Mouse (Mus musculus): Measurements from ENCODE around the gene Crygn. TPM values are rescaled to one million over a fixed set of nuclear protein-coding genes. Genes with fewer than 3 reads are reported as not detected.

The Crygn gene
- total RNA-seq (2021): 1 to 10 TPM in 1 of 2 experiments, not detected in 1; 2.0 TPM
- long read RNA-seq, experiment 1: 0 reads
- long read RNA-seq, experiment 2: 0 reads

DNA sequence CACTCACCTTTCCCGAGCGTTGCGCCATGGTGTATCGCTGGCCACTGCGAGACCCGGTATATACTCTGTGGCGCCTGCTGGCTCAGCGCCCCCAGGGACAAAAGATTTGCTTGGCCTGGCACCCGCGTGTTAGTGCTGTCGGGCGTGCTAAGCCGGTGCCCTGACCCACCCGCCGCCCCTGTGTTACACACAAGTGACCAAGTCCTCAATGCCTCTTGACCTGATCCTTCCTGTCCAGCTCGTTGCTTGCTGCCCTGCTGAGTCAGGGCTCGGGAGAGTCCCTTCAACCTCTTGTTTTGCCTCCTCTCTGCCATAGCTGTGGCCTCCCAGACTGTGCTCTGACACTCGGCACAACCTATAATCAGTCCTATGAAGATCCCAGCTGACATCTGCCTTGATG, at the start of gene Crygn:
Gene Crygn (minus strand): TSS at position 193 of the 400 bp plus-strand sequence.
- intact Hi-C loops (cut with DNase I): no loop called here
- no peak within 1 kb of the TSS for H3K27ac ChIP-seq
- DNase-seq (ENCODE audit: extremely low spot score in 1 of 2, low spot score in 2 of 2): no peak
- H3K4me3 ChIP-seq: no peak within 1 kb of the TSS
- no peak for TF ChIP-seq CTCF (IDR thresholded peaks at IDR 0.05)

DNA sequence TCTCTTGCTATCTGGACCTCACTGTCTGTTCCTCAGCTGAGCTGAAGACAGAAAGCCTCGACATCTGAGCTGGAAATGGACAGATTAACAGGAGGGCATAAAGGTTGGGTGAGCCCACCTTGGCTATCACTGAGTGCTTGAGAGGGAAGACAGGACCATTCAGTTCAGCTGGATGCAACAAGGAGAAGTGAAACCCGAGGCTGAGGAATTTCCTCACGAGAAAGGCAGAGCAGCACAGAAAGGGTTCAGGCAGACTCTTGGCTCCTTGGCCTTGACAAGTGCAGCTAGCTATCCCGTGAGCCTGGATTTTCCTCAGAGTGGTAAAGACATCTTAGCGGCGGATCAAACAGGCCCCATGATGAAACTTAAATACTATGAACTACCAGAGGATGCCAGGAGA, 47.4 kb upstream of the Crygn start:
- intact Hi-C loops (cut with DNase I): no loop called here
- TF ChIP-seq CTCF (IDR thresholded peaks at IDR 0.05): no peak
- DNase-seq (ENCODE audit: extremely low spot score in 1 of 2, low spot score in 2 of 2): no peak
- Histone ChIP-seq H3K27ac (no peak overlapping the region), H3K4me3 (no peak overlapping the region)

DNA sequence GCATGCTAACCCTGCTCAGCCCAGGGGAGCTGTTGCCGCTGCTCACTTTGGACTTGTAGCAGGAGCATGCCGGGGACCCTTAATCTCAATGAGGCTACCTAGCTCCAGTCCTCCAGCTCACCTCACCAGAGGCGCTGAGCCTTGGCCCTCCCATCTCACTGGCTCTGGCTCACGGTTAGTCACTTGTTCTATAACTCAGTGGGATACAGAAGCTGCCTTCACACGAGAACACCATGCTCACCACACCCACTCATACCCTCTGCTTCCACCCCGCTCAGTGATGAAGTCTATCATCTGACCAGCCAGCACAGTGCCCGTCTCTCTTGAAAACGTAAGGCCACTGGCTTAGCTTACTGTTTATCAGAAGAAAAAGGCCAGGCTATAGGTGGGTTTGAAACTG, 46.9 kb upstream of the Crygn start:
- no peak for DNase-seq (ENCODE audit: extremely low spot score in 1 of 2, low spot score in 2 of 2)
- Histone ChIP-seq H3K4me3 (no peak overlapping the region), H3K27ac (no peak overlapping the region)
- intact Hi-C loops (cut with DNase I): no loop called here
- TF ChIP-seq CTCF (IDR thresholded peaks at IDR 0.05): no peak

DNA sequence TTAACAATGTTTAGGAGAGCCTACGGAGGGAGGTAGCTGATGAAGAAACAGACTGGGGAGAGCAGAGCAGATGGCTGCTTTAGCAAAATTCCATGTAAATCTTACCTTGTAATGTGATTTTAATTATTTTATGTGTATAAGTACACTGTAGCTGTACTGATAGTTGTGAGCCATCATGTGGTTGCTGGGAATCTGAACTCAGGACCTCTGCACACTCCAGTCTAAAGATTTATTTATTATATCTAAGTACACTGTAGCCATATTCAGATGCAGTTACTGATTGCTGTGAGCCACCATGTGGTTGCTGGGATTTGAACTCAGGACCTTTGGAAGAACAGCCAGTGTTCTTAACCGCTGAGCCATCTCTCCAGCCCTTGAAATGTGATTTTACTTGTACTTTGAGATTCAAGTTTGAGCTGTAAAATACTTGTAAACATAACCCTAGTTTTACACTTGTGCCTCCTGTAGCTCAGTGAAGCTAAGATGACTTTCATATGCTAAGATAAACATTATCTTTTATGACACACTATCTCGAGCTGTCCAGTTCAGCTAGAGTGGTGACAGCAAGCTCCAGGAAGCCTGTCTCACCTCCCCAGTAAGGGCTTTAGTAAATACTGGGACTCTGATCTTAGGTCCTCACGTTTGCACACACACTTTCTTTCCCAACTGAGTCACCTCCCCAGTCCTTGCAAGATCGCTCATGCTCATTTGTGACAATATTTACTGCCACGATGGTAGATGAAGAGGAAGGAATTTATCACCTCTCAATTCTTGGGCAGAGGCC, 44.2 kb upstream of the Crygn start:
- Histone ChIP-seq H3K27ac (no peak overlapping the region), H3K4me3 (no peak overlapping the region)
- DNase-seq (ENCODE audit: extremely low spot score in 1 of 2, low spot score in 2 of 2): no peak
- intact Hi-C loops (cut with DNase I): no loop called here
- TF ChIP-seq CTCF (IDR thresholded peaks at IDR 0.05): no peak

DNA sequence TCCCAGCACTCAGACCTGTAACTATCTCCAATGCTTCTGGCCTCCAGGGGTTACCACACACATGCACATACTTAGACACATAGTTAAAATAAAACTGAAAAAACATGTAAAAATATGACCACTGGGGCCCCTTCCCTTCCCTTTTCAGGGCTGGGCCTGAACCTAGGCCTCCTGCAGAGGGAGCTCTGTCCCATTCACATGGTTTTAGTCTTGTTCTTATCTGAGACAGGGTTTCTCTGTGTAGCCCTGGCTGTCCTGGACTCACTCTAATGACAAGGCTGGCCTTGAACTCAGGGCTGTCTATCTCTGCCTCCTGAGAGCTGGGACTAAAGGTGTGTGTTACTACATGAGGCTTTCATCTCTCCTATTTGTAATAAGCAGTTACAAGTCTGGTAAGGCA, 42.6 kb upstream of the Crygn start:
- Histone ChIP-seq H3K27ac (no peak overlapping the region), H3K4me3 (no peak overlapping the region)
- TF ChIP-seq CTCF (IDR thresholded peaks at IDR 0.05): peak; percentile 57
- intact Hi-C loops (cut with DNase I): no loop called here
- DNase-seq (ENCODE audit: extremely low spot score in 1 of 2, low spot score in 2 of 2): no peak

DNA sequence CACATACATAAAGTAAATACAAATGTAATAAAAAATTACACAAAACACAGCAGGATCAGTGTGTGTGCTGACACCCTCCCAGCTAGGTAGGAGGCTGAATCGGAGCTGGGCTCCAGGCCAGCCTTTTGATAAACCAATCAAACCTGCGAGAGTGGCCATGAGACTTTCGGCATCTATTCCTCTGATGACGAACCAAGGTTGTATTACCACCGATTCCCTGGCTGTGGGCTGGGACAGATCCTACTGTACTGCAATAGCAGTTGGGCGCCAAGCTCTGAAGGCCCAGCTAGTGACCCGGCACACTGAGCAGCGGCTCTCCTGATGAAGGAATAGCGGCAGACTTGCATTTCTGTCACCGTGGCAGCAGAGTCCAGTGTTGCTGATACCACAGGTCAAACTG, 40.8 kb upstream of the Crygn start:
- no peak for TF ChIP-seq CTCF (IDR thresholded peaks at IDR 0.05)
- H3K27ac ChIP-seq: no peak overlapping the region
- H3K4me3 ChIP-seq: no peak overlapping the region
- no peak for DNase-seq (ENCODE audit: extremely low spot score in 1 of 2, low spot score in 2 of 2)
- intact Hi-C loops (cut with DNase I): no loop called here

DNA sequence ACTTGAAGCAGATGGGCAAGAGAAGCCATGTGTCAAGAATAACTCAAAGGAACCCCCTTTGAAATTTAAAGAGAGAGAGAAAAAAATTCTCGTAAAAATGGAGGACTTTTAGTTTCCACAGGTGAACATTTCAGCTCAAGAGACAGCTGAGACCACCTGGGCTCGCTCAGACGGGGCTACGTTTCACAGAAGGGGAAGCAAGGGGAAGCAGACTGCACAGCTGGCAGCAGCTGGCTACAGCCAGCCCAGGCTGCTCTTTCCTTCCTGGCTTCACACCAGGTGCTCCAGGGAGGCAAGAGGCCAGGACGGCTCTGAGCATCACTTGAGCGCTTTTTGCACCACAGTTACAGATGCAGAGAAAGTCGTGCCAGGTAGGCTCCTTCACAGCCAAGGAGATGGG, 40.0 kb upstream of the Crygn start:
- DNase-seq (ENCODE audit: extremely low spot score in 1 of 2, low spot score in 2 of 2): no peak
- intact Hi-C loops (cut with DNase I): no loop called here
- no peak for TF ChIP-seq CTCF (IDR thresholded peaks at IDR 0.05)
- no peak overlapping the region for H3K27ac ChIP-seq
- H3K4me3 ChIP-seq: no peak overlapping the region

DNA sequence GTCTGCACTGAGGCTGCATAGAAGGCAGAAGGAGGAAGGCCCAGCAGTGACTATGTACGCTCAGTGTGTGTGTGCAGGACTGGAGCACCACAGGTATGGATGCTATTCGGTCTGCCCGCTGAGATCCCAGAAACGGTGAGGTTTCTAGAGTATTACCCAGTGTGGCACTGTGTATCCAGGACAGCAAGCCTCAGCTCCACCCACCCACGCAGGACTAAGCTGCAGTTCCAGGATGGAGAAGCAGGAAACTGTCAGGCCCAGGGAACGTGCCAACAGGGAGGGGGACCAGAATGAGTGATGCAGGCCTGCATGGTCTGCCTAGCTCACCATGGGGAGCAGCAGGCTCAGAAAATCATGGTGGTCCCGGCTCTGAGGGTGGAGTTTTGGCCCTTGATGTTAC, 35.2 kb upstream of the Crygn start:
- intact Hi-C loops (cut with DNase I): no loop called here
- Histone ChIP-seq H3K4me3 (no peak overlapping the region), H3K27ac (no peak overlapping the region)
- TF ChIP-seq CTCF (IDR thresholded peaks at IDR 0.05): no peak
- no peak for DNase-seq (ENCODE audit: extremely low spot score in 1 of 2, low spot score in 2 of 2)

DNA sequence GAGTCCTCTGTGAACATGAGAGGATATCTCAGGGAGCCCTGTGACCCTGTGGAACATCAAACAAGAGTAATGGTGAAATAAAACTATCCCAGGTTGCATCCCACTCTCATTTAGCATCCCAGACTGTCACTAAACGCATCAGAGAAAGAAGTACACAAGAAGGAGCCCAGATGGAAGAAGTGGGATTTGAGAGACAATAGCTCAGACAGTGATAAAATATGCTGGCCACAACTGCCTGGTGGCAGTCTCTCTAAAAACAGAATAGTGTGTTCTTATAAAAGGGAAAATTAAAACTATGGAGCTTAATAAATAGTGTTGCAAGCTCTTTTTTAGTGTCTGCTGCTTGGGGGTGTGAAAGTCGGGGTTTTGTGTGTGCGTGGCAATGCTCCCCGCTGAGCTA, 25.1 kb upstream of the Crygn start:
- no peak for TF ChIP-seq CTCF (IDR thresholded peaks at IDR 0.05)
- no peak for DNase-seq (ENCODE audit: extremely low spot score in 1 of 2, low spot score in 2 of 2)
- Histone ChIP-seq H3K4me3 (no peak overlapping the region), H3K27ac (no peak overlapping the region)
- intact Hi-C loops (cut with DNase I): loop anchor here (5.0 kb wide), 1 partner anchor 59 kb away; the partner anchor contains the start of gene Rheb

DNA sequence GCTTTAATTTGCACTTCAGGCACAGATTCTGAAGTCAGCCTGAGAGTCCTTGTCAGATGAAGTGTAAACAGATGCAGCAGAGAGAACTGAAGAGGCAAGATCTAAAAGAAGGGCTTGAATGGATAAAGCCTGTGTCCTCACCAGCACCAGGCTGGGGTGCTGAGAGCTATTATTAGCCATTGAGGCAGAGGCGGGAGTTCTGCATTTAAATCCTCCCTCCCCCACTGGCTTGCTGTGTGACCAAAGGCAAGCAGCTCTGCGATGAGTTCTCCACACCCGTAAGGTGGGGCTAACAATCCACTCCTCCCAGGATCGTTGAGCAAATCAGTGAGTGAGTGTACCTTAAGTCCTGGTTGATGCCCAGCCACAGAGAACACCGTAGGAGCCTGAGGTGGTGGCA, 23.2 kb upstream of the Crygn start:
- intact Hi-C loops (cut with DNase I): loop anchor here (2.0 to 5.0 kb wide), 2 partner anchors 30 to 61 kb away; partner anchors contain the start of gene Rheb
- peak in 1 of 2 experiments; percentile 39 for DNase-seq (ENCODE audit: extremely low spot score in 1 of 2, low spot score in 2 of 2)

DNA sequence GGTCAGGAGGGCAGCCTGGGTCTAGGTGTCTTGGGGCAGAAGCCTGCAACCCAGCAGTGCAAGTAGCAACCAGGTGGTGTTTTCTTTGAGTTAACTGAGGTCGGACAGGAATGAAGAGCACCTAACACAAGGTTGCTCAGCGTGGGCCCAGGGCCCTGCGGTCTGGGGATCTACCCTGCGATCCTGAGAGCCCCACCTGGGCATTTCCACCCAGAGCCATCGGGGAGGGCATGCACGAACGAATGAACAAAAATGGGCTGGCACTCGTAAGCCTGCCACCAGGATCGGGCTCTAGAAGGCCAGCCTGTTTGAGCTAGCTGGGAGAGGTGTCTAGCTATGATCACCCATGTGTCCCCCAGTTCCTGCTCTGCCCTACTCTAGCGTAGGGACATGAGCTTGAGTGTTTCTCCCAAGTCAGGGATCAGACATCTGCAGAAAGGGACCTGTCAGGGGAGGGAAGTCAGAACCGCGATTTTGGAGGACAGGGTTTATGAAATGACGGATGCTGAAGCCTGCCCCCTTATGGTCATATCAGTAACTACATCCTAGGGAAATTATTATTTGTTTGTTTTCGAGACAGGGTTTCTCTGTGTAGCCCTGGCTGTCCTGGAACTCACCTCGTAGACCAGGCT, 22.2 kb upstream of the Crygn start:
- intact Hi-C loops (cut with DNase I): loop anchor here (1.0 to 5.0 kb wide), 3 partner anchors 29 to 106 kb away; partner anchors contain the start of gene Rheb
- H3K27ac ChIP-seq: no peak overlapping the region
- H3K4me3 ChIP-seq: no peak overlapping the region
- no peak for DNase-seq (ENCODE audit: extremely low spot score in 1 of 2, low spot score in 2 of 2)
- TF ChIP-seq CTCF (IDR thresholded peaks at IDR 0.05): peak; percentile 79

More for the DNA sequence above, 23.2 kb upstream of the Crygn start:
- TF ChIP-seq CTCF (IDR thresholded peaks at IDR 0.05): no peak
- H3K27ac ChIP-seq: no peak overlapping the region
- no peak overlapping the region for H3K4me3 ChIP-seq

DNA sequence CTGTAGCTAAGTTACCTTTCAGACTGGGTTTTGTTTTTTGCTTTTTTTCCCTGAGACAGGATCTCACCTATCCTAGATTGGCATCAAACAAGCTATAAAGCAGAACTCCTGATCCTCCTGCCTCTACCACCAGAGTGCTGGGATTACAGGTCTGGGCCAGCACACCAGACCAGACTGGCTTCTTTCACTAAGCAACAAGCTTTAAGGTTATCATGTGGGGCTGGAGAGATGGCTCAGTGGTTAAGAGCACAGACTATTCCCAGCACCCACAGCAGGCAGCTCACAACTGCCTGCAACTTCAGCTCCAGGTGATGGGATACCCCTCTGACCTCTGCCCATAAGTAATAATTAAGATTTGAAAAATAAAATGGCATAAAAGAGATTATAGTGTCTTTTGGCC, 21.5 kb upstream of the Crygn start:
- TF ChIP-seq CTCF (IDR thresholded peaks at IDR 0.05): no peak
- intact Hi-C loops (cut with DNase I): no loop called here
- no peak for DNase-seq (ENCODE audit: extremely low spot score in 1 of 2, low spot score in 2 of 2)
- Histone ChIP-seq H3K27ac (no peak overlapping the region), H3K4me3 (no peak overlapping the region)

DNA sequence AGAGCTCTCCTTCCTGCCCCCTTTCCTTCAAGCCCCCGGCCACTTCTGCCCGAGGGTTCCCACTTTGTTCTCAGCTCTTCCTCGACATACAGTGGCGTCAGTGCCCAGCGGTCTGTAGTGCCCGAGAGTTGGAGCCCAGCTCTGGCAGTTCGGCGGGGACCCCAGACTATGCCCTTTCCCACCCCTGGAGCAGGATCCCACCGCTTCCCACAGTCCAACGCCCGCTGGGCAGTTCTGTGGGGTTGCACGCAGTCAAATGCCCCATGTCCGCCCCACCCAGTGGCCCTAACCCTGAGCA, 21.0 kb upstream of the Crygn start:
- intact Hi-C loops (cut with DNase I): no loop called here
- H3K27ac ChIP-seq: no peak overlapping the region
- no peak for DNase-seq (ENCODE audit: extremely low spot score in 1 of 2, low spot score in 2 of 2)
- H3K4me3 ChIP-seq: no peak overlapping the region
- no peak for TF ChIP-seq CTCF (IDR thresholded peaks at IDR 0.05)

Data from left cerebral cortex, adult 2 months (tissue).